Mouse (Mus musculus) heart, adult 2 months (tissue): Measurements from ENCODE around the gene Rnf130. TPM values are rescaled to one million over a fixed set of nuclear protein-coding genes. Genes with fewer than 3 reads are reported as not detected.

Source experiments
- DNase-seq, 2 experiments: peaks; one replicate each; pipeline ENCODE4 v3.0.0; 2021
- H3K27ac ChIP-seq: fragments of 200-600 bp; 2 replicates; pipeline ENCODE4 v1.8.1; 2022
- H3K27me3 ChIP-seq: fragments of 200-500 bp; 2 replicates; pipeline ENCODE4 v1.6.1; 2012; ENCODE audit warnings: mild to moderate bottlenecking, low read length, inconsistent platforms, mixed read lengths; ENCODE audit not compliant: control insufficient read depth, insufficient read depth
- H3K36me3 ChIP-seq: fragments of 200-500 bp; 2 replicates; pipeline ENCODE4 v1.6.1; 2012; ENCODE audit warnings: low read length, inconsistent platforms; ENCODE audit not compliant: control insufficient read depth, insufficient read depth
- H3K4me1 ChIP-seq: fragments of 200-500 bp; 2 replicates; pipeline ENCODE4 v1.6.1; 2011; ENCODE audit warnings: low read length; ENCODE audit not compliant: control insufficient read depth, insufficient read depth
- H3K4me3 ChIP-seq: fragments of 200-600 bp; 2 replicates; pipeline ENCODE4 v1.8.1; 2022
- H3K79me2 ChIP-seq: fragments of 200-500 bp; replicated peaks from 2 replicates; pipeline ENCODE4 v1.6.1; 2012; ENCODE audit warnings: mild to moderate bottlenecking, inconsistent platforms, low read length, moderate library complexity, mixed read lengths; ENCODE audit not compliant: control insufficient read depth, insufficient read depth
- H3K9ac ChIP-seq: fragments of 200-500 bp; 2 replicates; pipeline ENCODE4 v1.6.1; 2012; ENCODE audit warnings: low read depth, mild to moderate bottlenecking, control low read depth, inconsistent platforms, low read length, mixed read lengths
- CTCF ChIP-seq: fragments of 200-600 bp; IDR thresholded peaks from 2 replicates; pipeline ENCODE4 v1.8.1; 2022; ENCODE audit warnings: antibody characterized with exemption, mild to moderate bottlenecking, moderate library complexity
- EP300 ChIP-seq: fragments of 200-500 bp; IDR thresholded peaks from 2 replicates; pipeline ENCODE4 v1.6.1; 2011; ENCODE audit warnings: low read depth, low read length, control low read depth; ENCODE audit not compliant: insufficient read depth
- POLR2A ChIP-seq: fragments of 200-500 bp; IDR thresholded peaks from 2 replicates; pipeline ENCODE4 v1.6.1; 2011; ENCODE audit warnings: mild to moderate bottlenecking, low read depth, low read length, control low read depth; ENCODE audit not compliant: insufficient read depth
- WGBS: fragments of 180-500 bp; shearing (Covaris S2); methylation state at CpG from one replicate; pipeline ENCODE4 v1.1.7; 2018; 5-methylcytosine and 5-hydroxymethylcytosine counted together
- intact Hi-C: fragments of 180-260 bp; cut with DNase I; formaldehyde crosslinking; loops from one replicate; pipeline ENCODE4 v1.15.1; 2025
- polyA plus RNA-seq: library from polyadenylated mRNA; depleted of rRNA; stranded (reverse); fragments of >200 nt; gene quantifications from 2 replicates; pipeline ENCODE4 v1.2.3, GENCODE M21; 2012
- total RNA-seq, 2 experiments: library from RNA; stranded (reverse); gene quantifications; 2 replicates each; pipeline ENCODE4 v1.2.3; 2021

Gene Rnf130
- total and polyA plus RNA-seq, 3 experiments: 26.6 to 53.2 (median 49.5) TPM

GRCm38 (mm10) chr11:50016503-50016902 is 8.6 kb upstream of the Rnf130 start:
- Histone ChIP-seq H3K79me2 (no peaks in the 10 kb centered on the region), H3K9ac (no peak overlapping the region), H3K27me3 (no peaks in the 10 kb centered on the region), H3K36me3 (no peaks in the 10 kb centered on the region), H3K27ac (no peak overlapping the region), H3K4me1 (no peaks in the 10 kb centered on the region; the same call in 1 of the 2 replicates), H3K4me3 (no peak overlapping the region)
- DNase-seq: no peak
- TF ChIP-seq CTCF (no peak), POLR2A (no peak), EP300 (no peak)
- intact Hi-C loops: no loop called here
- 58% methylated on average over 5 of the region's 5 CpGs for WGBS

- Histone ChIP-seq H3K4me3 (no peak overlapping the region), H3K79me2 (no peaks in the 10 kb centered on the region), H3K27me3 (no peaks in the 10 kb centered on the region), H3K4me1 (no peaks in the 10 kb centered on the region; the same call in 1 of the 2 replicates), H3K9ac (no peak overlapping the region), H3K27ac (no peak overlapping the region), H3K36me3 (no peaks in the 10 kb centered on the region)
- no peak for DNase-seq
- TF ChIP-seq EP300 (no peak), CTCF (no peak), POLR2A (no peak)
- WGBS: 61% methylated on average over 7 of the region's 7 CpGs
- intact Hi-C loops: no loop called here
Measured at GRCm38 (mm10) chr11:50017511-50017910, 7.6 kb upstream of the Rnf130 start.

GRCm38 (mm10) chr11:50018848-50019247 is 6.3 kb upstream of the Rnf130 start:
- Histone ChIP-seq H3K79me2 (no peaks in the 10 kb centered on the region), H3K4me1 (no peaks in the 10 kb centered on the region; the same call in 1 of the 2 replicates), H3K27ac (no peak overlapping the region), H3K4me3 (no peak overlapping the region), H3K36me3 (no peaks in the 10 kb centered on the region), H3K27me3 (no peaks in the 10 kb centered on the region), H3K9ac (no peak overlapping the region)
- TF ChIP-seq EP300: no peak
- TF ChIP-seq CTCF: no peak
- no peak for TF ChIP-seq POLR2A
- intact Hi-C loops: no loop called here
- no peak for DNase-seq

GRCm38 (mm10) chr11:50022085-50022484 is 3.1 kb upstream of the Rnf130 start:
- H3K4me1 ChIP-seq: peaks cover 5% of the 10 kb centered on the region
- intact Hi-C loops: no loop called here

GRCm38 (mm10) chr11:50024445-50024832 is 707 bp upstream of the Rnf130 start:
- H3K79me2 ChIP-seq: peaks cover 3% of the 10 kb centered on the region
- 53% methylated on average over 6 of the region's 6 CpGs for WGBS
- H3K27ac ChIP-seq: peak overlapping the region; percentile 100
- peaks cover 5% of the 10 kb centered on the region for H3K4me1 ChIP-seq
- H3K9ac ChIP-seq: no peak overlapping the region
- peak overlapping the region; percentile 54 for H3K4me3 ChIP-seq
- TF ChIP-seq EP300 (no peak), CTCF (no peak), POLR2A (no peak)
- no peak for DNase-seq
- H3K27me3 ChIP-seq: no peaks in the 10 kb centered on the region
- intact Hi-C loops: loop anchor here (2.0 kb wide), 1 partner anchor 84 kb away; no protein-coding TSS in a partner anchor
- H3K36me3 ChIP-seq: no peaks in the 10 kb centered on the region

More at GRCm38 (mm10) chr11:50022085-50022484, 3.1 kb upstream of the Rnf130 start:
- 81% methylated on average over 3 of the region's 3 CpGs for WGBS
- Histone ChIP-seq H3K36me3 (no peaks in the 10 kb centered on the region), H3K79me2 (peaks cover 3% of the 10 kb centered on the region; the same call in 1 of the 2 replicates), H3K9ac (no peak overlapping the region), H3K27me3 (no peaks in the 10 kb centered on the region), H3K27ac (no peak overlapping the region), H3K4me3 (no peak overlapping the region)
- no peak for DNase-seq
- TF ChIP-seq CTCF (no peak), POLR2A (no peak), EP300 (no peak)

GRCm38 (mm10) chr11:50025721-50026520 is 775 bp downstream of the Rnf130 start:
- no peaks in the 10 kb centered on the region for H3K36me3 ChIP-seq
- intact Hi-C loops: loop anchor here (2.0 to 5.0 kb wide), 2 partner anchors 46 to 83 kb away; no protein-coding TSS in a partner anchor
- peak overlapping the region; percentile 89 for H3K27ac ChIP-seq
- peaks cover 5% of the 10 kb centered on the region for H3K4me1 ChIP-seq
- WGBS: 7% methylated on average over 24 of the region's 24 CpGs
- TF ChIP-seq EP300 (no peak), POLR2A (no peak), CTCF (no peak)
- H3K9ac ChIP-seq: peak overlapping the region; percentile 96
- peaks cover 3% of the 10 kb centered on the region for H3K79me2 ChIP-seq
- no peaks in the 10 kb centered on the region for H3K27me3 ChIP-seq
- DNase-seq: no peak
- H3K4me3 ChIP-seq: peak overlapping the region; percentile 94
